Mouse (Mus musculus): ENCODE data around the gene Olfr558.
A peak's percentile ranks its signal among the peaks of the same experiment; 100 is the strongest.

Gene Olfr558

GRCm38 (mm10) chr7:102701915-102702314 is at the start of gene Olfr558:
Gene Olfr558 (plus strand): TSS chr7:102702215.
- DNase-seq: no peak

GRCm38 (mm10) chr7:102658523-102658922 is 43.5 kb upstream of the Olfr558 start, which contains the start of gene Olfr555:
Gene Olfr555 (plus strand): TSS chr7:102658823.
- no peak for DNase-seq

- DNase-seq: no peak
Observed at GRCm38 (mm10) chr7:102664599-102664998, 37.4 kb upstream of the Olfr558 start, which contains the start of gene Olfr556. Gene Olfr556 (plus strand): TSS chr7:102664899.

GRCm38 (mm10) chr7:102665378-102665777 is 36.6 kb upstream of the Olfr558 start:
- DNase-seq: no peak

GRCm38 (mm10) chr7:102676225-102676624 is 25.8 kb upstream of the Olfr558 start:
- no peak for DNase-seq

- no peak for DNase-seq
Observed at GRCm38 (mm10) chr7:102681916-102682315, 20.1 kb upstream of the Olfr558 start.

- DNase-seq: peak; percentile 92 to 96
Observed at GRCm38 (mm10) chr7:102686944-102687501, 15.0 kb upstream of the Olfr558 start, which contains the start of gene Trim68. Gene Trim68 (minus strand): TSS chr7:102687327.

GRCm38 (mm10) chr7:102695358-102696125 is 6.5 kb upstream of the Olfr558 start, which contains the start of gene Olfr557:
Gene Olfr557 (plus strand): TSS chr7:102695910.
- peak in 1 of 2 experiments; percentile 29 for DNase-seq

GRCm38 (mm10) chr7:102698461-102698860 is 3.6 kb upstream of the Olfr558 start:
- DNase-seq: no peak

- DNase-seq: no peak
Observed at GRCm38 (mm10) chr7:102718970-102719369, 17.0 kb downstream of the Olfr558 start, which contains the start of gene Olfr33. Gene Olfr33 (minus strand): TSS chr7:102719070.

- no peak for DNase-seq
Observed at GRCm38 (mm10) chr7:102727391-102727790, 25.4 kb downstream of the Olfr558 start, which contains the start of gene Olfr559. Gene Olfr559 (minus strand): TSS chr7:102727491.

- DNase-seq: no peak
Observed at GRCm38 (mm10) chr7:102733793-102734192, 31.8 kb downstream of the Olfr558 start.

- no peak for DNase-seq
Observed at GRCm38 (mm10) chr7:102737705-102738104, 35.7 kb downstream of the Olfr558 start.

- peak in 1 of 2 experiments; percentile 5 for DNase-seq
Observed at GRCm38 (mm10) chr7:102752086-102752485, 50.1 kb downstream of the Olfr558 start.

- no peak for DNase-seq
Observed at GRCm38 (mm10) chr7:102759266-102759665, 57.3 kb downstream of the Olfr558 start, which contains the start of the genes Olfr560 and Olfr78. Gene Olfr560 (minus strand): TSS chr7:102759366. Gene Olfr78 (minus strand): TSS chr7:102759471.

Data from kidney, postnatal 25 days (tissue).